Mouse (Mus musculus): ENCODE results near the gene Ccdc149. TPM values are rescaled to one million over a fixed set of nuclear protein-coding genes. Genes with fewer than 3 reads are reported as not detected.
A peak's percentile ranks its signal among the peaks of the same experiment; 100 is the strongest.

The Ccdc149 gene
- polyA plus RNA-seq, 1 experiment from 2014 or later, result 14.7 TPM

- Histone ChIP-seq H3K4me3 (replicated peaks; ENCODE audit: low read length) (no peak overlapping the region), H3K27me3 (ENCODE audit: control insufficient read depth, insufficient read depth, low read length) (no peaks in the 10 kb centered on the region), H3K4me2 (replicated peaks) (no peak overlapping the region), H3K4me1 (replicated peaks; ENCODE audit: control insufficient read depth, insufficient read depth, low read length) (peaks cover 17% of the 10 kb centered on the region), H3K9ac (no peak overlapping the region), H3K27ac (no peak overlapping the region), H3K36me3 (replicated peaks; ENCODE audit: control insufficient read depth, insufficient read depth) (no peaks in the 10 kb centered on the region), H3K9me3 (ENCODE audit: control insufficient read depth, low read length) (no peaks in the 10 kb centered on the region)
- DNase-seq (ENCODE audit: low spot score) (no peak), ATAC-seq (ENCODE audit: low FRiP score) (no peak)
- WGBS, result 48% methylated on average over 4 of the region's 4 CpGs
Measured at GRCm38 (mm10) chr5:52428613-52429012, 42.7 kb downstream of the Ccdc149 start.

DNA sequence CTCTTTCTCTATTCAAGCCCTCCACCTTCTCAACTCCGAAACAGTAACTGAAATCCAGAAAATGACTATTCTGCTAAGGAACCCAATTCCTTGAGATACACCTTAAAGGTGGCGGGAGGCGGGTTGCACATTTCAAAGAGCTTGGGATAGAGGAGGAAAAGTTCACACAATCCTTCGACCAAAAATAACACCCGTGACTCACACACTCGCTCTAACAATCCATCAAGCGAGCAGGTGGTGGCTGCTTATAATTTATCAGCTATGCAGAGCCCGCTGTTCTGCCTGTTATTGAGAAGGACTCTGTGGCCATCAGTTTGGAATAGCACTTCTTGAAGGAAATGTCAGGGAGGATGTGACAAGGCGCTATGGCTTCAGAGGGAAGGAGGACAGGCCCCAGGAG is 45.5 kb downstream of the Ccdc149 start:
- Histone ChIP-seq H3K4me3 (replicated peaks; ENCODE audit: low read length) (no peak overlapping the region), H3K9ac (no peak overlapping the region), H3K36me3 (replicated peaks; ENCODE audit: control insufficient read depth, insufficient read depth) (no peaks in the 10 kb centered on the region), H3K4me2 (replicated peaks) (no peak overlapping the region), H3K4me1 (replicated peaks; ENCODE audit: control insufficient read depth, insufficient read depth, low read length) (peaks cover 12% of the 10 kb centered on the region), H3K27me3 (ENCODE audit: control insufficient read depth, insufficient read depth, low read length) (no peaks in the 10 kb centered on the region), H3K9me3 (ENCODE audit: control insufficient read depth, low read length) (no peaks in the 10 kb centered on the region), H3K27ac (no peak overlapping the region)
- WGBS, result 91% methylated on average over 9 of the region's 9 CpGs
- DNase-seq (ENCODE audit: low spot score), result no peak
- ATAC-seq (ENCODE audit: low FRiP score), result no peak

DNA sequence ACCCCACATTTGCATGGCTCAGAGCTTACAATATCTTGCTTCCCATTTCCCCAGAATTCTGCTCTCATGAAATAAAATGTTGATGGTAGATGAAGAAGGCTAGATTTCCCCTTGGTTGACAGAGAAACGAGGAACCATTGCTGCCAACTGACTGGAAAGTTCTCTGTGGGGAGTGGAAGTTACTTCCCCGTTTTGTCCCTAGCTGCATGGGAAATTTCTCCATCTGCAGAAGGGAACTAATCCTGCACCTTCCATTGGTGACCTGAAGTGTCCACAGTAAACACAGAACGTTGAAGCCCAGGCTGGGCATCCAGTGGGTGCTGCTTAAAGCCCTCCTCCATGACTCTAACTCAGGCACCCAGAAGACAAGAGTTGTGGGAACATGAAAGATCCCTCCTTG is 47.4 kb downstream of the Ccdc149 start:
- DNase-seq (ENCODE audit: low spot score) (no peak), ATAC-seq (ENCODE audit: low FRiP score) (no peak)
- Histone ChIP-seq H3K36me3 (replicated peaks; ENCODE audit: control insufficient read depth, insufficient read depth) (no peaks in the 10 kb centered on the region), H3K4me1 (replicated peaks; ENCODE audit: control insufficient read depth, insufficient read depth, low read length) (0 out of 2 replicates have a peak, but pooled peaks cover 4% of the 10 kb centered on the region), H3K27ac (no peak overlapping the region), H3K27me3 (ENCODE audit: control insufficient read depth, insufficient read depth, low read length) (no peaks in the 10 kb centered on the region), H3K9ac (no peak overlapping the region), H3K4me2 (replicated peaks) (no peak overlapping the region), H3K9me3 (ENCODE audit: control insufficient read depth, low read length) (no peaks in the 10 kb centered on the region), H3K4me3 (replicated peaks; ENCODE audit: low read length) (no peak overlapping the region)
- 86% methylated on average over 3 of the region's 3 CpGs for WGBS

GRCm38 (mm10) chr5:52416485-52416884 is 54.8 kb downstream of the Ccdc149 start:
- no peak overlapping the region for H3K27ac ChIP-seq
- no peak overlapping the region for H3K9ac ChIP-seq
- no peaks in the 10 kb centered on the region for H3K36me3 ChIP-seq (replicated peaks; ENCODE audit: control insufficient read depth, insufficient read depth)
- 54% methylated on average over 2 of the region's 2 CpGs for WGBS
- no peak overlapping the region for H3K4me3 ChIP-seq (replicated peaks; ENCODE audit: low read length)
- H3K4me1 ChIP-seq (replicated peaks; ENCODE audit: control insufficient read depth, insufficient read depth, low read length), result no peaks in the 10 kb centered on the region
- no peaks in the 10 kb centered on the region for H3K9me3 ChIP-seq (ENCODE audit: control insufficient read depth, low read length)
- no peaks in the 10 kb centered on the region for H3K27me3 ChIP-seq (ENCODE audit: control insufficient read depth, insufficient read depth, low read length)
- H3K4me2 ChIP-seq (replicated peaks), result no peak overlapping the region
- no peak for ATAC-seq (ENCODE audit: low FRiP score)
- DNase-seq (ENCODE audit: low spot score), result no peak

DNA sequence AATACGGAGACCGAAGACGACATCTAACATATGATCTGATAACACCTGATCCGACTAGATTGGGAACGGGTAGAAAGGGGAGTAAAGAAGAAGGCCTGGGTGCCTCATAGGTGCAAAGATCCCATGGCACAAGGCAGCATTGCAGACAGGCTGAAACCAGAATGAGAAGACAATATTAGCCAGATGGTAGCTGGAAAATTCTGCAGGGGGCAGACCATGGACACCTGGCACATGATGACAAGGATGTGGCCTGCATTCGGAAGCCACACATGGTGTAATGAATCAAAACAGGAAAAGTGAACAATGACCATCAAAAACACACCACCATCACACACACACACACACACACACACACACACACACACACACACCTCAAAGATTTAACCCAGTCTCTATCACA is 55.4 kb downstream of the Ccdc149 start:
- Histone ChIP-seq H3K4me1 (replicated peaks; ENCODE audit: control insufficient read depth, insufficient read depth, low read length) (no peaks in the 10 kb centered on the region), H3K9ac (no peak overlapping the region), H3K9me3 (ENCODE audit: control insufficient read depth, low read length) (no peaks in the 10 kb centered on the region), H3K27ac (no peak overlapping the region), H3K27me3 (ENCODE audit: control insufficient read depth, insufficient read depth, low read length) (no peaks in the 10 kb centered on the region), H3K4me3 (replicated peaks; ENCODE audit: low read length) (no peak overlapping the region), H3K36me3 (replicated peaks; ENCODE audit: control insufficient read depth, insufficient read depth) (no peaks in the 10 kb centered on the region), H3K4me2 (replicated peaks) (no peak overlapping the region)
- ATAC-seq (ENCODE audit: low FRiP score) (no peak), DNase-seq (ENCODE audit: low spot score) (no peak)
- 90% methylated on average over 6 of the region's 6 CpGs for WGBS

DNA sequence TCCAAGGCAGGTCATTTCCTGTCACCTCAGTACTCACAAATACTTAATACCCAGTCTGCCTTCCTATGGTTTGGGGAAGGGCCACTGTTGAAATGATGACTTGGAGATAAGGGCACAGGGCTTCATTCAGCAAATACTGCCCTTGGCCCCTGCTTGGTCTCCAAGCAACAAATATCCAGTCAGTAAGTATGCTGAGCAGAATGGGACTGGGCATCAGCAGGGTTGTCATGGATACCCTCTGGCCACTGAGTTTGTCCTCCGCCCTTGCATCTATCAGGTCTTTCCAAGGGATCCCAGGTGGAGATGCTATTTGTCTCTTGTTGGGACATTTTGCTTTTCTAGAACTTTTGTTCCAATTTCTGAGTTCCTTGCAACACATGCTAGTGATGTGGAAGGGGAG is 56.1 kb downstream of the Ccdc149 start:
- Histone ChIP-seq H3K27me3 (ENCODE audit: control insufficient read depth, insufficient read depth, low read length) (no peaks in the 10 kb centered on the region), H3K36me3 (replicated peaks; ENCODE audit: control insufficient read depth, insufficient read depth) (no peaks in the 10 kb centered on the region), H3K9me3 (ENCODE audit: control insufficient read depth, low read length) (no peaks in the 10 kb centered on the region), H3K4me3 (replicated peaks; ENCODE audit: low read length) (no peak overlapping the region), H3K27ac (no peak overlapping the region), H3K9ac (no peak overlapping the region), H3K4me1 (replicated peaks; ENCODE audit: control insufficient read depth, insufficient read depth, low read length) (no peaks in the 10 kb centered on the region), H3K4me2 (replicated peaks) (no peak overlapping the region)
- WGBS, result 55% methylated on average over 1 of the region's 1 CpGs
- ATAC-seq (ENCODE audit: low FRiP score) (peak; percentile 49; the same call in 1 of the 2 replicates), DNase-seq (ENCODE audit: low spot score) (no peak)

DNA sequence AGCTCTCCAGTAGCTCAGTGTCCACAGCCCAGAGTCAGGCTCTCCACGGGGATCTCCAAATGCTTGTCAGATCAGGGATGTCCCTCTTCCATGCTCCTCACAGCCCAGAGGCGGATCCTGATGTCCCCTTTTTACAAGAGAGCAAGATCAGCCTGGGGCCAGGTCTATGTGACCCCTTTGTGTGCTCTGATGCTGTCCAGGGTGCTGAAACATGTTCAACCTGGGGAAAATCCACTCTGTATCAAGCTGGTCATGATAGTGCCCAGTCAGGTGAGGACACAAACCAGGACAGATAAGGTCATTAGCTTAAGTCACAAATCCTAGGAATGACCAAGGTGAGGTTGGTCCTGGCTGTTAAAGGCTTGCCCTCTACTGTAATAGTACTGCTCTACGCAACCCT is 59.8 kb downstream of the Ccdc149 start:
- no peak for ATAC-seq (ENCODE audit: low FRiP score)
- no peak for DNase-seq (ENCODE audit: low spot score)
- no peaks in the 10 kb centered on the region for H3K36me3 ChIP-seq (replicated peaks; ENCODE audit: control insufficient read depth, insufficient read depth)

DNA sequence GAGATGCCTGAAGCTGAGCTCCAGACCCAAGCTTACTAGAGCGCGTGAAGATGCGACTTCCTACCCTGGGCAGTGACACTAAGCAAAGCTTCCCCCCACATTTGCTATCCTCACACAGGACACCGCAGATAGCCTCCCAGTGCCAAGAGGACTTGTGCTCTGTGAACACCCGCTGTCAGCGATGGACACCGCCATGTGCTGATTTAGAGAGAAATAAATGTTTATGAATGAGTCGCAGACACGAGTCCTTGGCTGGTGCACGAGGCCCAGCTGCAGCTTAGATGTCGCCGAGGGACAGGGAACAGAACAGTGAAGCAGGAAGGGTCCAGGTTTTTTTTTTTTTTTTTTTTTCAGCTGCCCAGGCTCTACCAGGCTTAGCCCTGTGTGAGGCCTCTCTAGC is 61.1 kb downstream of the Ccdc149 start:
- ATAC-seq (ENCODE audit: low FRiP score) (no peak), DNase-seq (ENCODE audit: low spot score) (no peak)
- Histone ChIP-seq H3K27me3 (ENCODE audit: control insufficient read depth, insufficient read depth, low read length) (no peaks in the 10 kb centered on the region), H3K36me3 (replicated peaks; ENCODE audit: control insufficient read depth, insufficient read depth) (no peaks in the 10 kb centered on the region), H3K4me1 (replicated peaks; ENCODE audit: control insufficient read depth, insufficient read depth, low read length) (peaks cover 6% of the 10 kb centered on the region; the same call in 1 of the 2 replicates), H3K9ac (no peak overlapping the region), H3K4me3 (replicated peaks; ENCODE audit: low read length) (no peak overlapping the region), H3K9me3 (ENCODE audit: control insufficient read depth, low read length) (no peaks in the 10 kb centered on the region), H3K4me2 (replicated peaks) (no peak overlapping the region), H3K27ac (no peak overlapping the region)
- WGBS, result 74% methylated on average over 12 of the region's 12 CpGs

More for the DNA sequence above, 59.8 kb downstream of the Ccdc149 start:
- H3K27ac ChIP-seq, result no peak overlapping the region
- H3K9me3 ChIP-seq (ENCODE audit: control insufficient read depth, low read length), result no peaks in the 10 kb centered on the region
- peaks cover 6% of the 10 kb centered on the region; the same call in 1 of the 2 replicates for H3K4me1 ChIP-seq (replicated peaks; ENCODE audit: control insufficient read depth, insufficient read depth, low read length)
- H3K9ac ChIP-seq, result no peak overlapping the region
- H3K4me2 ChIP-seq (replicated peaks), result no peak overlapping the region
- WGBS, result 61% methylated on average over 3 of the region's 3 CpGs
- H3K27me3 ChIP-seq (ENCODE audit: control insufficient read depth, insufficient read depth, low read length), result no peaks in the 10 kb centered on the region
- H3K4me3 ChIP-seq (replicated peaks; ENCODE audit: low read length), result no peak overlapping the region

DNA sequence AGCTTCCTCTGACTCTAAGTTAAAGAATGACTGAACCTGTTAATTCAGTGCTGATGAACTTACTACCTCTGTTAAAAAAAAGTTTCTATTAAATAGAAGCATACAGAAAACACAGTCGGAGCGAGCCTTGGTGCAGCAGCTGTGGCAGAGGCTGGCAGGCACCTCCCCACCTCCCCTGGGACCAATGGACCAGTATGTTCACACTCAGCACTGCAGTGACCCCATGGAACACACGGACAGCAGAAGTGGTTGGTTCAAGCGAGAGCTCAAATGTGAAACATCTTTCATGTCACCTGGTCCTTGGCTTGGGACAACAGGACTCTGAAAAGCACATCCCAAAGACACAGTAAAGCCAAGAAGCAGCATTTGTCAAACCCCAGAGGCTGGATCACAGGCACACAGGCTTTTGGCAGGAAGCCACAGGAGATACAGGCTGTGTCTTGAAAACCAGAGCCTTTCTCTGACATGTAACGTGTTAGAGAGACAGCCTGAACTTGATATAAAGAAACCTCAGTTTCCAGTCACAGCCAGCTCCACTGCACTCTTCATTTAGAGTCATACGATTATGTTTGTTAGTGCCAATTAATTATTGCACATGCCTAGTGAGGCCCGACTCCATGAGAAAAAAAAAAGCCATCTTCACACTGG is 62.5 kb downstream of the Ccdc149 start:
- Histone ChIP-seq H3K27ac (no peak overlapping the region), H3K9me3 (ENCODE audit: control insufficient read depth, low read length) (no peaks in the 10 kb centered on the region), H3K36me3 (replicated peaks; ENCODE audit: control insufficient read depth, insufficient read depth) (no peaks in the 10 kb centered on the region), H3K4me2 (replicated peaks) (no peak overlapping the region), H3K27me3 (ENCODE audit: control insufficient read depth, insufficient read depth, low read length) (no peaks in the 10 kb centered on the region), H3K4me1 (replicated peaks; ENCODE audit: control insufficient read depth, insufficient read depth, low read length) (peaks cover 6% of the 10 kb centered on the region; the same call in 1 of the 2 replicates), H3K9ac (no peak overlapping the region), H3K4me3 (replicated peaks; ENCODE audit: low read length) (no peak overlapping the region)
- WGBS, result 56% methylated on average over 7 of the region's 7 CpGs
- ATAC-seq (ENCODE audit: low FRiP score) (no peak), DNase-seq (ENCODE audit: low spot score) (no peak)

DNA sequence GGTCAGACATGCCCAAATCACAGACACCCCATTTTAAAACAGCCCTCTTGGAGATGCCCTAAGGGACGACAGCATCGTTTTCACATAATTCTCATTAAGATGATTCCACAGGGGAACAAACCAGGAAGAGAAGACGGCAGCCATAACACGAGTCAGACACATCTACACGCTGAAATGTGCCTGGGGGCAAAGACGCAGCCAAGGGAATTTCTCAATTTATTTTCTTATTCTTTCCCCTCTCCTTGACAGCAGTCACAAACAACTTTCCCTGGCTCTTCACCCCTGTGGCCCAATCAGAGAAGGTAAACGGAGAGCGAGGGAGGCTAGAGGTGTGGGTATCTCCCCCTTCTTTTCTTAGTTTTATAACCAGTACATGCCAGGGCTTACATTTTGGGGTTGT is 66.9 kb downstream of the Ccdc149 start:
- peaks cover 6% of the 10 kb centered on the region; the same call in 1 of the 2 replicates for H3K4me1 ChIP-seq (replicated peaks; ENCODE audit: control insufficient read depth, insufficient read depth, low read length)
- peak; percentile 53; the same call in 1 of the 2 replicates for ATAC-seq (ENCODE audit: low FRiP score)
- DNase-seq (ENCODE audit: low spot score), result no peak
- H3K9ac ChIP-seq, result no peak overlapping the region
- H3K36me3 ChIP-seq (replicated peaks; ENCODE audit: control insufficient read depth, insufficient read depth), result no peaks in the 10 kb centered on the region
- WGBS, result 50% methylated on average over 8 of the region's 8 CpGs
- no peaks in the 10 kb centered on the region for H3K27me3 ChIP-seq (ENCODE audit: control insufficient read depth, insufficient read depth, low read length)
- H3K4me2 ChIP-seq (replicated peaks), result no peak overlapping the region
- no peak overlapping the region for H3K4me3 ChIP-seq (replicated peaks; ENCODE audit: low read length)
- no peaks in the 10 kb centered on the region for H3K9me3 ChIP-seq (ENCODE audit: control insufficient read depth, low read length)
- H3K27ac ChIP-seq, result no peak overlapping the region

All from hindbrain, embryonic 14.5 days (tissue).